Mouse (Mus musculus): ENCODE data around the gene Vmac. TPM values are rescaled to one million over a fixed set of nuclear protein-coding genes. Genes with fewer than 3 reads are reported as not detected.
A peak's percentile ranks its signal among the peaks of the same experiment; 100 is the strongest.

The Vmac gene
- polyA plus RNA-seq, 1 experiment from 2014 or later, result 31.3 TPM

DNA sequence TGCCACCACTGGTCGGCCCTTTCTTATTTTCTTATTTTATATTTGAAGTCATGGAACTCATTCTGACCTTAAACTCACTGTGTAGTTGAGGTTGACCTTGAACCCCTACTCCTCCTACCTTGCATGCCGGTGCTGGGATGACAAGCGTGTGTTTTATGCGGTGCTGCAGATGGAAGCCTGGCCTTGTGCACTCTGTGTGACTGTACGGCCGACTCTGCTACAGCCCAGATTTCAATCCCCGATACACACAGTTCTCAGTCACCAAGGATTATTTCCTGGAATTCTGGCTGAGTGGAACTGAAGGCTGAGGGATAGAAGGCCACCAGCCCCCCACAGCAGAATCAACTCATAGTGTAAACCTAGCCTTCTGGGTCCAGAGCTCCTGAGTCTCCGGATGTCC lies 48.1 kb downstream of the Vmac start:
- H3K9me3 ChIP-seq (ENCODE audit: control insufficient read depth, low read depth, low read length), result no peaks in the 10 kb centered on the region
- peaks cover 6% of the 10 kb centered on the region for H3K4me1 ChIP-seq (ENCODE audit: control insufficient read depth, insufficient read depth, low read length)
- no peak overlapping the region for H3K27ac ChIP-seq (ENCODE audit: low read length)
- H3K4me2 ChIP-seq (replicated peaks; ENCODE audit: low read depth, low read length), result no peak overlapping the region
- no peak for ATAC-seq (ENCODE audit: insufficient number of reproducible peaks, insufficient read depth, low FRiP score, low read depth)
- no peaks in the 10 kb centered on the region for H3K27me3 ChIP-seq (ENCODE audit: control insufficient read depth, insufficient read depth, low read length)
- no peak overlapping the region for H3K4me3 ChIP-seq (ENCODE audit: low read depth, low read length)
- H3K36me3 ChIP-seq (ENCODE audit: control insufficient read depth, insufficient read depth, low read length), result no peaks in the 10 kb centered on the region
- no peak overlapping the region for H3K9ac ChIP-seq (replicated peaks; ENCODE audit: low read depth, low read length)
- 87% methylated on average over 8 of the region's 8 CpGs for WGBS

DNA sequence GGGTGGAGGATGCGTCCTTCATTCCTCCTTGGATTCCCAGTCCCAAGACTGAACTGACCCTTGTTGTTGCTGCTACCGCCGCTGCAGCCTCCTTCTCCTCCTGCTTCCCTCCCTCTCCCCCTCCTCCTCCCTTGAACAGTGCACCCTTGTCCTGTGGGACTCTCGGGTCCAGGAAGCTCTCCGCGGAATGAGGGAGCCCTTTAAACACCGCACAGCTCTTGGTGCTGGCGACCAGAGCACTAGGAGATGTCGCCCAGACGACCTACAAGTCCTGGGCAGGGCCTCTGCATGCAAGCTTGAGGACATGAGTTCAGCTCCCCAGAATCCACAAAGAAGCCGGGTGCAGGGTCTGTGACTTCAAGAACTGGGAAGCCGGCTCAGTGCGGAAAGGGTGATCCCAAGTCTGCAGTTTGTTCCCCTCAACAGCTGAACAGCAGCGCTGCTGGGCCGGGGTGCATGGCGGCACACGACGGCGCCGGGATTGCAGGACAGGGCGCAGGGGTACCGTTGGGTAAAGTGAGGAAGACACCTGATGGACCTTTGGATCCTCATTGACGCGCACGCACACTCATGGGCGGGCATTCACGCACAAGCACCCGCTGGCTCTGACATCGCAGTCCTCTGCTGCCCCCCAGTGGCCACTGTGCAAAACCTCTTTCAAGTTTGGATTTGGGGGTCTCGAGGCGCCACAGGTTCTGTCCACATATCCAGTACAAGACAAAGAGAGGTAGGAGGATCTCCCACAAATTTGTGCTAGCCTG lies 49.3 kb downstream of the Vmac start:
- no peak overlapping the region; the same call in 1 of the 2 replicates for H3K9ac ChIP-seq (replicated peaks; ENCODE audit: low read depth, low read length)
- H3K9me3 ChIP-seq (ENCODE audit: control insufficient read depth, low read depth, low read length), result no peaks in the 10 kb centered on the region
- ATAC-seq (ENCODE audit: insufficient number of reproducible peaks, insufficient read depth, low FRiP score, low read depth), result no peak
- no peaks in the 10 kb centered on the region for H3K27me3 ChIP-seq (ENCODE audit: control insufficient read depth, insufficient read depth, low read length)
- H3K4me2 ChIP-seq (replicated peaks; ENCODE audit: low read depth, low read length), result peak overlapping the region; percentile 84
- no peaks in the 10 kb centered on the region for H3K36me3 ChIP-seq (ENCODE audit: control insufficient read depth, insufficient read depth, low read length)
- WGBS, result 3% methylated on average over 31 of the region's 31 CpGs
- H3K4me3 ChIP-seq (ENCODE audit: low read depth, low read length), result peak overlapping the region; percentile 34
- H3K27ac ChIP-seq (ENCODE audit: low read length), result no peak overlapping the region
- H3K4me1 ChIP-seq (ENCODE audit: control insufficient read depth, insufficient read depth, low read length), result peaks cover 5% of the 10 kb centered on the region

DNA sequence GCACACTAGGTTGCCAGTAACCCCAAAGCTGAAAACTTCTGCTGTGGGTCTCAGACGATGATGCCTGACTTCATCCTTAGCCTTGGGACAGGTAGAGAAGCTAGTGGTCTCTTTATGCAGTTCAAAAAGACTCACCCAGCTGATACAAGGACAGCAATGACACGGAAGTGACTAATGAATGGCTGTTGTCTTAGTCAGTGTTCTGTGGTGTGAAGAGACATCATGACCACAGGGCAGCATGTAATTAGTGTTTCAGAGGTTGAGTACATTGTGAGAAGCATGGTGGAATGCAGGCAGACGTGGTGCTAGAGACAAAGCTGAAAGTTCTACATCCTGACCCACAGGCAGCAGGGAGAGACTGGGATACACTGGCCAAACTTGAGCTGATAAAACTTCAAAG lies 50.2 kb downstream of the Vmac start:
- no peak for ATAC-seq (ENCODE audit: insufficient number of reproducible peaks, insufficient read depth, low FRiP score, low read depth)
- H3K36me3 ChIP-seq (ENCODE audit: control insufficient read depth, insufficient read depth, low read length), result no peaks in the 10 kb centered on the region
- peaks cover 5% of the 10 kb centered on the region for H3K4me1 ChIP-seq (ENCODE audit: control insufficient read depth, insufficient read depth, low read length)
- no peak overlapping the region for H3K27ac ChIP-seq (ENCODE audit: low read length)
- no peak overlapping the region for H3K9ac ChIP-seq (replicated peaks; ENCODE audit: low read depth, low read length)
- 73% methylated on average over 3 of the region's 3 CpGs for WGBS
- H3K4me2 ChIP-seq (replicated peaks; ENCODE audit: low read depth, low read length), result no peak overlapping the region
- no peak overlapping the region for H3K4me3 ChIP-seq (ENCODE audit: low read depth, low read length)
- no peaks in the 10 kb centered on the region for H3K9me3 ChIP-seq (ENCODE audit: control insufficient read depth, low read depth, low read length)
- H3K27me3 ChIP-seq (ENCODE audit: control insufficient read depth, insufficient read depth, low read length), result no peaks in the 10 kb centered on the region

DNA sequence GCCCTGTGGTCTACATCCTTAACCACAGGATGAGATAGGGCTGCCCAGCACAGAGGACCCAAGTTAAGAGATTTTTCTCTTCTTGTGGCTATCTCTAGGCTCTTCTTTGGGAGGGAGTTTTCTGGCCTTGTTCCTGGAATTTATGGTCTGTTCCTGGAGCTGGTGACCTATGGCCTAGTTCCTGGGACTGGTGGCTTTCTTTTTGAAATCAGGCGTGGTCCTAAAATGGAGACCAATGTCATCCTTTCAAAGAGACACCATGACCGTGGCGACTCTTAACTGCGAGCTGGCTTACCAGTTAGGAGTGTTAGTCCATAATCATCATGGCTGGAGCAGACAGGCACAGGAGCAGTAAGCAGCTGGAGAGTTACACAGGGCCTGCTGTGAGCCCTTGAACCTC lies 51.4 kb downstream of the Vmac start:
- Histone ChIP-seq H3K27ac (ENCODE audit: low read length) (no peak overlapping the region), H3K4me2 (replicated peaks; ENCODE audit: low read depth, low read length) (no peak overlapping the region), H3K9me3 (ENCODE audit: control insufficient read depth, low read depth, low read length) (no peaks in the 10 kb centered on the region), H3K4me3 (ENCODE audit: low read depth, low read length) (no peak overlapping the region), H3K36me3 (ENCODE audit: control insufficient read depth, insufficient read depth, low read length) (no peaks in the 10 kb centered on the region), H3K9ac (replicated peaks; ENCODE audit: low read depth, low read length) (no peak overlapping the region), H3K4me1 (ENCODE audit: control insufficient read depth, insufficient read depth, low read length) (peaks cover 5% of the 10 kb centered on the region), H3K27me3 (ENCODE audit: control insufficient read depth, insufficient read depth, low read length) (no peaks in the 10 kb centered on the region)
- no peak for ATAC-seq (ENCODE audit: insufficient number of reproducible peaks, insufficient read depth, low FRiP score, low read depth)
- WGBS, result 94% methylated on average over 4 of the region's 4 CpGs

DNA sequence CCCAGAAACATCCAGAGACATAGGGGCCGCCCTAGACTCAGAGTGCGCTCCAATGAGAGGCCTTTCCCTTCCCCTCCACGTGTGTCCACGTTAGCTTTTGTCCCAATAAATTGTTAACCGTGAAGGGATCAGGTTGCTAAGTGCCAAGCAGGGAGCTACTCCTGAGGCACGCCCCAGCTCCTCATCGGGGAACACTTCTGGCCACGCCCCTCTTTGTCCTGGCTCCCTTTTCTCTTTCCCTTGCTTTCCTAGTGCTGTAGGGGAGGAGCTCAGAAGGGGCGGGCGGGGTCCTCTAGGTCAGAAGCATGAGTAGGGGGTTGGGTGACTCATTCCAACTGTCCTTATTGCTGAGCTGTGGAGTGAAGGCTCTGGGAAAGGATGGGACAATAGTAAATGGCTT lies 53.5 kb downstream of the Vmac start:
- peak; percentile 77 for ATAC-seq (ENCODE audit: insufficient number of reproducible peaks, insufficient read depth, low FRiP score, low read depth)
- Histone ChIP-seq H3K27ac (ENCODE audit: low read length) (no peak overlapping the region), H3K27me3 (ENCODE audit: control insufficient read depth, insufficient read depth, low read length) (no peaks in the 10 kb centered on the region), H3K4me2 (replicated peaks; ENCODE audit: low read depth, low read length) (peak overlapping the region; percentile 27), H3K4me3 (ENCODE audit: low read depth, low read length) (no peak overlapping the region), H3K9me3 (ENCODE audit: control insufficient read depth, low read depth, low read length) (no peaks in the 10 kb centered on the region), H3K4me1 (ENCODE audit: control insufficient read depth, insufficient read depth, low read length) (peaks cover 5% of the 10 kb centered on the region), H3K36me3 (ENCODE audit: control insufficient read depth, insufficient read depth, low read length) (no peaks in the 10 kb centered on the region), H3K9ac (replicated peaks; ENCODE audit: low read depth, low read length) (0 out of 2 replicates have a peak overlapping the region, but pooled peaks have one; percentile 18)
- 5% methylated on average over 10 of the region's 10 CpGs for WGBS

Other genes starting within 250 kb of the Vmac start
- gene Ptprs, start 241.5 kb downstream of the Vmac start, polyA plus RNA-seq (2014; fragmentation: Nextera tagmentation; extraction: Ambion mirVana), result 111 and 115 TPM in 2 replicates
- not detected in 2 replicates for gene Znrf4, start 205.6 kb downstream of the Vmac start, polyA plus RNA-seq (2014; fragmentation: Nextera tagmentation; extraction: Ambion mirVana)
- gene Gm20219, start 163.6 kb downstream of the Vmac start, polyA plus RNA-seq (2014; fragmentation: Nextera tagmentation; extraction: Ambion mirVana), result 11.9 and 13.1 TPM in 2 replicates
- 62.8 and 73.5 TPM in 2 replicates for gene Safb2, start 133.4 kb downstream of the Vmac start, polyA plus RNA-seq (2014; fragmentation: Nextera tagmentation; extraction: Ambion mirVana)
- 75.4 and 86.5 TPM in 2 replicates for gene Safb, start 133.2 kb downstream of the Vmac start, polyA plus RNA-seq (2014; fragmentation: Nextera tagmentation; extraction: Ambion mirVana)
- gene 2410015M20Rik, start 108.3 kb downstream of the Vmac start, polyA plus RNA-seq (2014; fragmentation: Nextera tagmentation; extraction: Ambion mirVana), result 259 and 261 TPM in 2 replicates
- 2,224 and 2,447 TPM in 2 replicates for gene Rpl36, start 104.6 kb downstream of the Vmac start, polyA plus RNA-seq (2014; fragmentation: Nextera tagmentation; extraction: Ambion mirVana)
- 49.3 and 51.3 TPM in 2 replicates for gene Lonp1, start 91.1 kb downstream of the Vmac start, polyA plus RNA-seq (2014; fragmentation: Nextera tagmentation; extraction: Ambion mirVana)
- 0.46 and 0.73 TPM in 2 replicates for gene Catsperd, start 89.9 kb downstream of the Vmac start, polyA plus RNA-seq (2014; fragmentation: Nextera tagmentation; extraction: Ambion mirVana)
- gene Ranbp3, start 44.7 kb downstream of the Vmac start, polyA plus RNA-seq (2014; fragmentation: Nextera tagmentation; extraction: Ambion mirVana), result 86.5 and 94.9 TPM in 2 replicates
- gene Ndufa11, start 255 bp downstream of the Vmac start, polyA plus RNA-seq (2014; fragmentation: Nextera tagmentation; extraction: Ambion mirVana), result 444 and 502 TPM in 2 replicates
- 14.1 and 14.4 TPM in 2 replicates for gene Nrtn, start 39.5 kb upstream of the Vmac start, polyA plus RNA-seq (2014; fragmentation: Nextera tagmentation; extraction: Ambion mirVana)
- 40.9 and 46.3 TPM in 2 replicates for gene Dus3l, start 46.7 kb upstream of the Vmac start, polyA plus RNA-seq (2014; fragmentation: Nextera tagmentation; extraction: Ambion mirVana)
- 1.1 and 1.6 TPM in 2 replicates for gene Prr22, start 52.2 kb upstream of the Vmac start, polyA plus RNA-seq (2014; fragmentation: Nextera tagmentation; extraction: Ambion mirVana)
- 6.7 TPM in 2 replicates for gene Rfx2, start 113.0 kb upstream of the Vmac start, polyA plus RNA-seq (2014; fragmentation: Nextera tagmentation; extraction: Ambion mirVana)
- gene Acsbg2, start 156.4 kb upstream of the Vmac start, polyA plus RNA-seq (2014; fragmentation: Nextera tagmentation; extraction: Ambion mirVana), result not detected in 2 replicates
- gene 1700061G19Rik, start 157.5 kb upstream of the Vmac start, polyA plus RNA-seq (2014; fragmentation: Nextera tagmentation; extraction: Ambion mirVana), result 0.35 and 0.76 TPM in 2 replicates
- 26.8 and 29.6 TPM in 2 replicates for gene Mllt1, start 217.4 kb upstream of the Vmac start, polyA plus RNA-seq (2014; fragmentation: Nextera tagmentation; extraction: Ambion mirVana)

Measured in stomach, embryonic 14.5 days (tissue).